Mouse (Mus musculus) layer of hippocampus, adult 9-10 months (tissue): ENCODE data around the gene Ccdc141.

Experiments used
- DNase-seq: peaks from one replicate; pipeline ENCODE4 v3.0.0; 2022; ENCODE audit warnings: low spot score

Ccdc141 gene

GRCm38 (mm10) chr2:77170633-77171105 lies at the start of gene Ccdc141:
Gene Ccdc141 (minus strand): TSS chr2:77170636.
- no peak for DNase-seq

DNA sequence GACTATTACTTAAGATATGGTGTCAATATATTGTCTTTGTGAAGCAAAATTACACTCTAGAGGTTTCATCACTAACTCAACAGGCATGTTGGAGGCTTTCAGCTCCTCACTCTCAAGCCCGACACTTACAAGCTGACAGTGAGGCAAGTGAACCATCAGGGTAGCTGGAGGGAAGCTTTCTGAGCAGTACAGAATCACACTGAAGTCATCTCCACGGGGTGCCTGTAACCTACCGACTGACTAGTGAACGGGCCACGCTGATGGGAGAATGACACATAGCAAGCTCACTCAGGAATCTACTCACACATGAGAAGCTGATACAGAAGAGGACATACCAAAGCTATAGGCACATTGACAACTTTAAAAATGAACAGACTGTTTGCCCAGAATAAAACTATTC lies 42.4 kb upstream of the Ccdc141 start:
- no peak for DNase-seq

DNA sequence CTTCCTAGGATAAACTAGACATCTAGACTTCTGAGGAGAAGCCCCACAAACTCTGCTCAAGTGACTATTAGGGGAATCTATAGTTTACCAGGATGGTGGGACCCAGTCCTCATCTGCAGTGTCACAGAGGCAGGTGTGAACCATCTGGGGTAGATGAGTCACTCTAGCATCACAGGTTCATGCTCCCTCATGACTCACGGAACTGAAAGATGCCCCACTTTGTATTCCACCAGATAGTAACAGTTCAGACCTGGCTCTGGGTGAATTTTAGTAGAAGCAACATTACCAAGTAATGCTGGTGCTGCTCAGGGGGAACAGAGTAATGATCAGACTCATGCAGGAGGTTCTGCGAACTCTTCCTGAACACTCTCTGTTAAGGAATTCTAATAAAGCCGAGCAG lies 36.5 kb upstream of the Ccdc141 start:
- no peak for DNase-seq

- DNase-seq, result no peak
Measured at GRCm38 (mm10) chr2:77203916-77204315, 33.5 kb upstream of the Ccdc141 start.

GRCm38 (mm10) chr2:77201900-77202299 lies 31.5 kb upstream of the Ccdc141 start:
- DNase-seq, result no peak

- no peak for DNase-seq
Measured at GRCm38 (mm10) chr2:77200958-77201614, 30.6 kb upstream of the Ccdc141 start.

GRCm38 (mm10) chr2:77200379-77200778 lies 29.9 kb upstream of the Ccdc141 start:
- DNase-seq, result no peak

DNA sequence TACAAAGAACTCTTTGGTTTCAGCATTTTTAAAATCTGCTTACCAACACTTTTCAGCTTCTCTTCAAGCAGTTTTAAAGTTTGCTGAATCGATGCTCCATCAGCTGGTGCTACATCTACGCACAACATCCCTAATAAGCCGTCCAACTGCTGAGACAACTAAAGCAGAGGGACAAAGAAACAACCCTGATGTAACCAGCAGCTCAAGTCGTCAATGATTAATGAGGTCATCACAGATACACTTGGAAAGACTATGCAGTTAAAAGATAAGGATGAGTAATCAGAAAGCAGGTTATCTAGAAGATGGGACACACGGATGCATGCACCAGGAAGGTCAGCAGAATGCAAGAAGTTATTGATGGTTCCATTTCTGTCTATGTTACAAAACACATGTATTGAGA lies 27.8 kb upstream of the Ccdc141 start:
- no peak for DNase-seq

DNA sequence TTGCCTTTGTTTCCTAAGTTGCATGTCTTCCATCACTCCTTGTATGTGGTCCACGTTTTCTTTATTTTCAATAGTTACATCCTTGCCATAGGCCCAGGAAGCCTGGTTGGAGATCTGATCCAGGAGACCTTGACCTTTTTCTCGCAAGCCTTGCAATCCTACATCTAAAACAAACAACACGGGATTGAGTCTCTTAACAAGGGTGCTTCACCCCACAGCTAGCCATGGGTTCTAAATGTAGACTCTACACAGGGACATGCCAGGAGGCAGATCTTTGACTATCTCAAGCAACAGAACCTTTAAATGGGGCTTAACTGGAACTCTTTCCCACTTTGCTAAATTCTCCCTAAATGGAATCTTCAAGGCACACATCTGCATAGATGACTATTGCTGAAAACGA lies 26.4 kb upstream of the Ccdc141 start:
- DNase-seq, result no peak

DNA sequence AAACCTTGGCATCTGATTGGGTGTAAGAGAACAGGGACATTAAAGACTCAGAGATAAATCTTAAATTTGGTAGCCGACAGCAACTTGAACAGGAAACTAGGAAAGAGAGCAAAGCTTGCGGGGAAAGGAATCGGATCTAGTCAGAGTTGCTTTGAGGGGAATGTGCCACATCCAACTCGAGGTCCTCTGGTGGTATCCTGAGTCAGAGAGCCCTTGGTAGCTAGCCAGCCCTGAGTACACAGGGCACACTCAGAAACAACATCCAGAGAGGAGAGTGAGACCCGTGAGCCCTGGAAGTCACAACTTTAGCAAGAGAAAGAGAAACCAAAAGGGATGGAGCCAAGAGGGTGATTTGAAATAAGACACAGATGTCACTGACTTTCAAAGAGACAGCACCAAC lies 24.6 kb upstream of the Ccdc141 start:
- DNase-seq, result no peak

DNA sequence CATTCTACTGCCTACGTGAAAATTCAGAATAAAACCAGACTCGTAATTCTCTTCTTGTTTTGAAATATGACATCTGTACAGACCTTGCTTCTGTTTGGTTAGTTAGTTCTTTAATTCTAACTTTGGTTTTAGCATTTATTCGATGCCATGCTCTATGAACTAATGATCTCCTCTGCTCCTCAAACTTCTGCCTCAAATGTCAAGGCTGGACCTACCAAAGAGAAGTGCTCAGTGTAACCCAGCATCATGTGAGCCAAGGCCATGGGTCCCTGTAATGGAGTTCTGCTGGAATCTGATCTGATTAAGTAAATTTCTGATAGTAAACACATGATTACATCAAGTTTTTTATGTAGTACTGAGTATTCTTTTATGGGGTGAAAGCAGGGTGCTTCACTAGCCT lies 21.4 kb upstream of the Ccdc141 start:
- no peak for DNase-seq

GRCm38 (mm10) chr2:77190891-77191290 lies 20.5 kb upstream of the Ccdc141 start:
- no peak for DNase-seq

DNA sequence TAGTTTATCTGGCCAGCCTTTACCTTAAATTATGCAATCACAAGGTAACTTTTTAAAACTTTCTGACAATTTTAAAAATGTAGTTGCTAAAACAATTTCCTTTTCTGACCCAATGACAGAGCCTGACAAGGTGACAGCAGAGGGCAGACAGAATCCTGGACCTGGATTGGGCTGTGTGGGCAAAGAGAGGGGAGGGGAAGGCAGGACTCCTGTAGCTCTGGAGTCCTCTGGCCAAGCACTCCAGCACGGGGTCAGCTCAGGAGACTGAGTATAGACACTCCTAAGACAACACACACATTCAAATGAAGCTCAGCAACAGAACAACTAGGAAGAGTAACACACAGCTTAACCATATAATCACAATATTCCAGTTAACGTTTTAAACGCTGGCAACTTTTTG lies 19.9 kb upstream of the Ccdc141 start:
- no peak for DNase-seq

GRCm38 (mm10) chr2:77189671-77190070 lies 19.2 kb upstream of the Ccdc141 start:
- DNase-seq, result no peak

- no peak for DNase-seq
Measured at GRCm38 (mm10) chr2:77187501-77187900, 17.1 kb upstream of the Ccdc141 start.

- DNase-seq, result no peak
Measured at GRCm38 (mm10) chr2:77186912-77187311, 16.5 kb upstream of the Ccdc141 start.

DNA sequence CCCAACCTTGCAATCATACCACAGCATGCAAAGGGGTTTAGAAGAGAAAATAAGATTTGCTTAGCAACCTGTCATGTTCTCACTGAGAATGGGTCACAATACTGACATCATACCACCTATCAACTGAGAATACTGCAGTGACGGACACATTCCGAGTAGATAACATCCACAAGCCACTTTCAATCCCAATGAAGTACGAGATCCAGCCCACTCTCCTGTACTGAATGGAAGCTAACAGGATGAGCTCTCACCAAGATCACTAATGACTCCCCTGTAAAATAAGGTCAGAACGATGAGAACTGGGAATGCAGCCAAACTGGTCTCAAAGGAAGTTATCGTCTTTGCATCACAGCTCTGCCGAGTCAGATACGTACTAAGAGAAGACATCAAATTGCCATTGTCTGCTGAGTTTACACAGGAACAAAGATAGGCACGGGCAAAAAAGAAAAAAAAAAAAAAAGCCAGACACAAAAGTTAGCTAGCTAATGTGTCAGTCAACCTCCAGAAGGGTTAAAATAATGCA lies 13.7 kb upstream of the Ccdc141 start:
- no peak for DNase-seq

- no peak for DNase-seq
Measured at GRCm38 (mm10) chr2:77183646-77184045, 13.2 kb upstream of the Ccdc141 start.

- DNase-seq, result no peak
Measured at GRCm38 (mm10) chr2:77182996-77183380, 12.6 kb upstream of the Ccdc141 start.

- DNase-seq, result no peak
Measured at GRCm38 (mm10) chr2:77182271-77182995, 12.0 kb upstream of the Ccdc141 start.

DNA sequence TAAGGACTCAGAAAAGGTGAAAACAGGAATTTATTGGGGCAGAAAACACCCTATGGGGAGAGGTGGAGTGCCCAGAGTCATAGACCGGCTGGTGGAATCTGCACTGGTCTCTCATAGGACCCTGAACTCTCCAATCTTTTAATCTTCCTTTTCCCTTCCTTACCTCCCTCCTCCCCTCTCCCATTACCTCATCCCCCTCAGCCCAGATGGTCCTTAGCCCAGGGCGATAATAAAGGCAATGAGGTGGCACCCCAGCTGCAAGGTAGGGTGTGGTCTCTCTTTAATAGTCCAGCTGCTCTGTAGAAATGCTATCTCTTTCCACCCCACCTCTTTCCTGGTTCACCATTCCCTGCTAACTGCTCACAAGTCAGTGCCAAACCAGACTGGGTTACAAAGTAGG lies 7.0 kb upstream of the Ccdc141 start:
- no peak for DNase-seq

DNA sequence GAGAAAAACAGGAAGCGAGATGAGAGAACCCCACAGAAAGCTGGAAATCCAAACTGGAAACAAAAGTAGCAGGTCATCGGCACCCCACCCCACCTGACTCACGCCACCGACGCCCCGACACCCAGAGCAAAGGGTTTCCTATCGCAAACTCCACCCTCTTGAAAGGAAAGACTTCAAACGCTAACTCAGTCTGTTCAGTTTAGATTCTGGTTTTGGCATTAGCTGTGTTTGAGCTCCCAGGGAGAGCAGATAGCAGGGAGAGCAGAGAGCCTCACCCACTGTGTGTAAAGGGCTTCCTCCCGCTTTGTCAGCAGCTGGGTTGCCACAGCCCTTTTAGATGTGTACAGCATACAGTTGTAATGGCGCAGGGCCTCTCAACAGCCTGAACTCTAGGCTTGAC lies 6.0 kb upstream of the Ccdc141 start:
- no peak for DNase-seq

DNA sequence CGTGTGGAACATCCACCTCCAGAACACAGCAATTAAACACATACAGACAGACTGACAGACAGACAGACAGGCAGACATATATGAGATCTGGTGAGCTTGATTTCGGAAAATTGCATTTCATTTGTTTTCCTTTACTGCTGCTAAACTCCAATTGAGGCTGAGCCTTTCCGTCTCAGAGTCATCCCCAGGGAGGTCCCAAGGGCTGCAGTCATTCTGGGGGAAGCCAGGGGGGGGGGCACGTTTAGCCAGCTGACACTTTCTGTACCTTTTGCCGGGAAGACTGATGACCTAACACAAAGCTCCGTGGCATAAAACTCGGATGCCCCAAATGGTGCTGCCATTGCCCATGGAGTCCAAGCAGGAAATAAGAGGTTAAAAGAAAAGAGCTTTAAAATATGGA lies 5.0 kb upstream of the Ccdc141 start:
- no peak for DNase-seq

DNA sequence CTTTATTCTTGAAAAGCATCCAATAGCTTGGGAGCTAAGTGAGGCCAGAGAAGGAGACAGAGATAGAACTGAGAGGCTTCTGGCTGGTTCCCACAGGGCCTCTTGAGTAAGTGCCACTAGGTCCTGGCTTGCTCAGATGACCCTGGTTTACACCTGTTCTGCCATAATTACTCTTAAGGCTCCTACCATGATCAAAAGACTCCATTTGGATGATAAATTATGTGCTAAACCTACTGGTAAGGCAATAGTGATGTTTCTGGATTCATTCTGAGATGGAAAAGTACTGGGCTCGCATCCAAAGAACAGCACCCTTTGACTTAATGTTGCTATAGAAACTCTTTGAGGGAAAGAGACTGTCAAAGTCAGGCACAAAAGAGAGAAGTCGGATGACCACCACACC lies 3.9 kb upstream of the Ccdc141 start:
- DNase-seq, result no peak
